Mouse (Mus musculus) liver, adult 2 months (tissue): ENCODE results near the gene Necab3.

Experiments
- CTCF ChIP-seq: fragments of 200-500 bp; IDR thresholded peaks from 2 replicates; pipeline ENCODE4 v1.5.1; 2011; ENCODE audit warnings: low read depth, low read length, control low read depth
- POLR2A ChIP-seq: fragments of 200-500 bp; IDR thresholded peaks from 2 replicates; pipeline ENCODE4 v1.6.1; 2011; ENCODE audit warnings: low read length, control low read depth; ENCODE audit not compliant: insufficient read depth; ENCODE audit errors: extremely low read depth

DNA sequence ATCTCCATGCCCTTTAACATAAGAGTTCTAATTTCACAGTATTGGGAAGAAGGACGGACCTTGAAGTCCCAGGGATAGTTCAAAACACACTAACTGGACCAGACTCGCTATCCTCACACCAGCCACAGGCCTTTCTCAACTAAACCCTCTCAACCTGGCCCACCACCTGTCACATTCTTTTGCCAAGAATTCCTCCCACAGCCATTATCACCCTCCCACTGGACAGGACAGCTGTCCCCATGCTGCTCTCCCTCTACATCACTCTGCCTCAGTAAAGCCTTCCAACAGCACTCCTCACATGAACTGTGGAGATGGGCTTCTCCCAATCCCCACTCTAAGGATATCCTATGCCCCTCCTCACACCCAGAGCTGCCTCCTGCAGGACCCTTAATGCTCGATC is 6.9 kb upstream of the Necab3 start:
- TF ChIP-seq CTCF (no peak), POLR2A (no peak)
